Mouse (Mus musculus): Measurements from ENCODE around the gene Was.
"Not testable (repeated sequence)": the region's sequence is repeated elsewhere in the genome, so short reads cannot be mapped to it uniquely, and the experiment has no call there.

The Was gene

GRCm38 (mm10) chrX:8090346-8090953, at the start of gene Was:
Was (minus strand) TSS chrX:8090498.
- in situ Hi-C loops (cut with MboI; ENCODE audit: low pct_unique_long_range_greater_than_20kb in 1 of 2, low sequenced_read_pairs in 2 of 2, unreplicated experiment in 1 of 2) = no loop called here

- in situ Hi-C loops (cut with MboI; ENCODE audit: low pct_unique_long_range_greater_than_20kb in 1 of 2, low sequenced_read_pairs in 2 of 2, unreplicated experiment in 1 of 2) = no loop called here
These were observed 49.2 kb upstream of the Was start for GRCm38 (mm10) chrX:8139480-8139879.

GRCm38 (mm10) chrX:8135886-8136285, 45.6 kb upstream of the Was start:
- in situ Hi-C loops (cut with MboI; ENCODE audit: low pct_unique_long_range_greater_than_20kb in 1 of 2, low sequenced_read_pairs in 2 of 2, unreplicated experiment in 1 of 2) = no loop called here

GRCm38 (mm10) chrX:8132017-8132976, 42.0 kb upstream of the Was start, which contains the start of gene Wdr13:
Wdr13 (minus strand) TSS chrX:8132892.
- in situ Hi-C loops (cut with MboI; ENCODE audit: low pct_unique_long_range_greater_than_20kb in 1 of 2, low sequenced_read_pairs in 2 of 2, unreplicated experiment in 1 of 2) = no loop called here

GRCm38 (mm10) chrX:8131393-8131792, 41.1 kb upstream of the Was start:
- in situ Hi-C loops (cut with MboI; ENCODE audit: low pct_unique_long_range_greater_than_20kb in 1 of 2, low sequenced_read_pairs in 2 of 2, unreplicated experiment in 1 of 2) = no loop called here

GRCm38 (mm10) chrX:8125235-8125634, 34.9 kb upstream of the Was start:
- in situ Hi-C loops (cut with MboI; ENCODE audit: low pct_unique_long_range_greater_than_20kb in 1 of 2, low sequenced_read_pairs in 2 of 2, unreplicated experiment in 1 of 2) = no loop called here

GRCm38 (mm10) chrX:8123821-8124470, 33.6 kb upstream of the Was start:
- in situ Hi-C loops (cut with MboI; ENCODE audit: low pct_unique_long_range_greater_than_20kb in 1 of 2, low sequenced_read_pairs in 2 of 2, unreplicated experiment in 1 of 2) = no loop called here

GRCm38 (mm10) chrX:8117264-8117663, 27.0 kb upstream of the Was start:
- in situ Hi-C loops (cut with MboI; ENCODE audit: low pct_unique_long_range_greater_than_20kb in 1 of 2, low sequenced_read_pairs in 2 of 2, unreplicated experiment in 1 of 2) = no loop called here

- in situ Hi-C loops (cut with MboI; ENCODE audit: low pct_unique_long_range_greater_than_20kb in 1 of 2, low sequenced_read_pairs in 2 of 2, unreplicated experiment in 1 of 2) = no loop called here
These were observed 25.0 kb upstream of the Was start for GRCm38 (mm10) chrX:8115275-8115674.

DNA sequence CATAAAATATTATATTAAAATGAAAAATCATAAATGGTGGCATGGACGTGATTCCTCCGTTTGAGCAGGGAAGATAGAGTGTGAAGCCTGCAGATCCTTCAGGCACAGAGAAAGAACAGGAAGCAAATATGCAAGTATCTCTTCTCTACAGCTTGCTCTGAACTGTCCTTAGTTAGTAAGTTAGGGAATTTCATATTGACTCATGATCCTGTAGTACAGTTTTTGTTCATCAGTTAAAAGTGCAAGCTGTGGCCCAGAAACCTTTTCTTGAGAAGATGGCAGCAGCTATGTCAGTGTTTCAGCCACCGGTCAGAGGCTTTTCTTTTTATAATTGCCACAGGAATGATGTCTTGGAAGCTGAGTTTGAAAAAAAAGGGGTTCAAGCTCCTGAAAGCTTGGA, 14.7 kb upstream of the Was start:
- in situ Hi-C loops (cut with MboI; ENCODE audit: low pct_unique_long_range_greater_than_20kb in 1 of 2, low sequenced_read_pairs in 2 of 2, unreplicated experiment in 1 of 2) = loop anchor here in 1 of 2 experiments (10.0 kb wide), 1 partner anchor 180 kb away; the partner anchor contains the start of gene Eras

DNA sequence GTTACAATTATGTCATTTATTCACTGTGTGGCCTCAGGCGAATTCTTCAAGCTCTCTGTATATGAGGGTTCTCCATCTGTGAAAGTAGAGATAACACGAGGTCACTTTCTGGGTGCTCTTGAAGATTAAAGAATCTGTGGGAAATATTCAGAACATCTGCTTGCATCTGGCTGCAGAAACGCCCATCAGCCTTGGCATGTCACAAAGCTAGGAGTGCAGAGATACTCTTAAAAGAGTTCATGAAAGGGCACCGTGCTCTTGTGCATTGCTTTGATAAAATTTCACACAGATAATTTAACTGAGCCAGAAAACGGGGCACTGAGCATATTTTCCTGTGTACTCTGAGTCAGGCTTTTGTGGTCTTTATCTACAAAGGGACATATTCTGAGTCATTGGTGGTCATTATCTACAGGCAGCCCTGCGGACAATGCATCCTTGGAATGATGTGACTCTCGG, 11.9 kb upstream of the Was start:
- in situ Hi-C loops (cut with MboI; ENCODE audit: low pct_unique_long_range_greater_than_20kb in 1 of 2, low sequenced_read_pairs in 2 of 2, unreplicated experiment in 1 of 2) = loop anchor here in 1 of 2 experiments (10.0 kb wide), 1 partner anchor 177 kb away; the partner anchor contains the start of gene Eras

- in situ Hi-C loops (cut with MboI; ENCODE audit: low pct_unique_long_range_greater_than_20kb in 1 of 2, low sequenced_read_pairs in 2 of 2, unreplicated experiment in 1 of 2) = loop anchor here in 1 of 2 experiments (10.0 kb wide), 1 partner anchor 176 kb away; the partner anchor contains the start of gene Eras
These were observed 10.7 kb upstream of the Was start for GRCm38 (mm10) chrX:8101017-8101416.

DNA sequence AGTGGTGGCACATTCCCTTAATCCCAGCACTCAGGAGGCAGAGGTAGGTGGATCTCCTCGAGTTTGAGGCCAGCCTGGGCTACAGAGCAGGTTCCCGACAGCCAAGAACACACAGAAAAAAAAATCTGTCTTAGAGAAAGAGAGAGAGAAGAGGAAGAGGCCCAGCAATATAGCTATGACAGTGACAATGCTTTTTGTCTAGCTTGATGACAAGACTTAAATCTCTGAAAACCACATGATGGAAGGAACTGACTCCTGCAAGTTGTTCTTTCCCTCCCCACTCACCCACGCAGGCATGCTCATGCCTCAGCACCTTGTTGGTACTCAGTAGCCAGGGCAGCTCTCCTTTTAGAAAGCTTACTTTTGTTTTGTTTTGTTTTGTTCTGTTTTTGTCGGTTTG, 9.1 kb upstream of the Was start:
- in situ Hi-C loops (cut with MboI; ENCODE audit: low pct_unique_long_range_greater_than_20kb in 1 of 2, low sequenced_read_pairs in 2 of 2, unreplicated experiment in 1 of 2) = no loop called here

DNA sequence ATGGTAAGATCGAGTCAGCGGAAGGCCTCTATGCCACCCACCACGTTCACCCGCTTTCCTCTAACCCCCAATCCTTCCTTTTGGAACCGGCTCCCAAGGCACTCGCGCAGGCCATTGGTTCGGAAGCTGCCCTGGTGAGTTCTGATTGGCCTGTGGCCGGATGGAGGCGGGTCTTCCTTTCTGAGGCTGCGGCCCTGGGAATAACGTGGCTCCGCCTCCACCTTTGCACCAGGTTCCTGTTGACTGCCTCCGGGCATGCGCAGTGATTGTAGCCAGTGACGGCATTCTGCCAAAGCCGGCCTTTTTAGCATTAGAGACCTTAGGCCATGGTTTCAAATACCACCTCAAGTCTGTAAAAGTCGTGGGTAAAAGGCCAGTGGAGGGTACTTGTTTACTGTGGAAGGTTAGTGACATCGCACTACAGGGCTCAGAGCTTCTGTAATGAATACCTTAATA, 6.5 kb upstream of the Was start:
- in situ Hi-C loops (cut with MboI; ENCODE audit: low pct_unique_long_range_greater_than_20kb in 1 of 2, low sequenced_read_pairs in 2 of 2, unreplicated experiment in 1 of 2) = no loop called here

DNA sequence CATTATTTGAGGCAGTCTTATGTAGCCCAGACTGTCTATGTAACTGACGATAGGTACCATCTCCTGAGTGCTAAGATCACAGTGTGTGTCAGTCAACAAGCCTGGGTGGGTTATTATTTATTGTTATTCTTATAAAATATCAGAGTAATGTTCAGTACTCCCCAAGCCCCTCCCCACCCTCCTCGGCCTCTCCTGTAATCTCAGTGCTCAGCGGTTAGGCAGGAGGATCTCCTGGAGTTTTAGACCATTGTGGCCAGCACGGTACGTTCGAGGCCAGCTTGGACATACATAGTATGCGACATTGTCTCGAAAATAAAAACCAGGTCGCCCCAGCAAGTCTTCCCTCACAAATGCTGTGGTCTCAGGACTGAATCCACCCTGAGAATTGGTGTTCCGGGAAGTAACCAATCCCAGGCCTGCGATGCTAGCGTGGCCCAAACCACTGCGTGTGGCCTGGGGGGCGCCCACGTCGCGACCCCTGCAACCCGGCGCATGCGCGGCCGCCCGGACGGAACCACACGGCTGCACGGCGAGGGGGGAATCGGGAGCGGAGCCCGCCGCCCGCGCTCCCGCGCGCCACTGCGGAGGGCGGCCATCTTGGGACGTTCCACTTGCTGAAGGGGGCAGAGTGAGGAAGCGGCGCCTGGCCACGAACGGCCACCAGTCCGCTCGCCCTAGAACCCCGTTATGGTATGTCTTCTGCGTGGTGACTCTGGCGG, 5.9 kb upstream of the Was start:
- in situ Hi-C loops (cut with MboI; ENCODE audit: low pct_unique_long_range_greater_than_20kb in 1 of 2, low sequenced_read_pairs in 2 of 2, unreplicated experiment in 1 of 2) = not testable (repeated sequence)

DNA sequence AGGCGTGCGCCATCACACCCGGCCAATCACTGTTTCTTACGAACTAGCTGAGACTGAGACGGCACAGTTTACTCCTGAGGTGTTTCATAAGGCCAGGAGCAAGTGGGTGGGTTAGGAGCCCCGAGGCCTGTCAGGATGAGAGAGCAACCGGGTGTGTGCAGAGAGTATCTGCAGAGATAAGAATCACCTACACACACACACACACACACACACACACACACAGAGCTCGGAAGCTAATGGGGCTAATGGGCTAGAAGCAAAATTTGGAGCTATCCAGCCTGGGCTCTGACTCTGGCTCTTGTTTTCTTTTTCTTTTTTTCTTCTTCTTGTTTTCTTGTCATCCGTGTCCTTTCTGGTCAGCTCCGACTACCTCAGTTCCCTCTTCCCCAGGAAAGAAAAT, 5.2 kb upstream of the Was start:
- in situ Hi-C loops (cut with MboI; ENCODE audit: low pct_unique_long_range_greater_than_20kb in 1 of 2, low sequenced_read_pairs in 2 of 2, unreplicated experiment in 1 of 2) = no loop called here

- in situ Hi-C loops (cut with MboI; ENCODE audit: low pct_unique_long_range_greater_than_20kb in 1 of 2, low sequenced_read_pairs in 2 of 2, unreplicated experiment in 1 of 2) = not testable (repeated sequence)
These were observed 653 bp upstream of the Was start for GRCm38 (mm10) chrX:8090954-8091347.

DNA sequence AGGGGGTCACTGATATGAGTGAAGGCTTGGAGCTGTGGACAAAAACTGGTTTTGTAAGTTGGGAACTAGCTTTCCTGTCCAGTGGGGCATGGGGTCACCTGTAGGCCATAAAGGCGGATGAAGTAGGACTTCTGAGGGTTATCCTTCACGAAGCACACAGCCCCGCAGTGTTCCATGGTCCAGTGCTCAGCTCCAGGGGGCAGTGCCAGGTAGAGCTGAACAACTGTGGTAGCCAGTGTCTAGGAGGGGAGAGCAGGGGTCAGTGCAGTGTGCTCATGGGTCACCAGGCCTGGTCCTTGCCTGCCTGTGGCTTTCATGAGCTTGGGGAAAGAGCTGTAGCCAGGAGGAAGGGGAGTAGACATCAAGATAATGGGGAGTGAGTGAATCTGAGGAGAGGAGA, 552 bp downstream of the Was start:
- in situ Hi-C loops (cut with MboI; ENCODE audit: low pct_unique_long_range_greater_than_20kb in 1 of 2, low sequenced_read_pairs in 2 of 2, unreplicated experiment in 1 of 2) = no loop called here
